Mouse (Mus musculus) ES-E14 (cell line): ENCODE results near the gene Tmem97.

Source experiments
- CHD2 ChIP-seq: IDR thresholded peaks from 2 replicates; pipeline ENCODE4 v1.6.1; 2014; ENCODE audit warnings: mild to moderate bottlenecking, low read depth, low read length, inconsistent platforms
- HCFC1 ChIP-seq: IDR thresholded peaks from 2 replicates; pipeline ENCODE4 v1.6.1; 2012; ENCODE audit warnings: low read length, inconsistent platforms, borderline replicate concordance; ENCODE audit not compliant: insufficient read depth
- ZC3H11A ChIP-seq: IDR thresholded peaks from 2 replicates; pipeline ENCODE4 v1.6.1; 2012; ENCODE audit warnings: low read depth, mild to moderate bottlenecking, inconsistent platforms, low read length, borderline replicate concordance
- ZNF384 ChIP-seq: IDR thresholded peaks from 2 replicates; pipeline ENCODE4 v1.6.1; 2012; ENCODE audit warnings: low read depth, low read length, inconsistent platforms

- TF ChIP-seq HCFC1 (no peak), ZNF384 (no peak), ZC3H11A (no peak), CHD2 (no peak)
These were observed 6.0 kb downstream of the Tmem97 start for GRCm38 (mm10) chr11:78544449-78545111.
